Mouse (Mus musculus) MEL (cell line): ENCODE data around the gene Hyou1. TPM values are rescaled to one million over a fixed set of nuclear protein-coding genes. Genes with fewer than 3 reads are reported as not detected.
"Not testable (repeated sequence)": the region's sequence is repeated elsewhere in the genome, so short reads cannot be mapped to it uniquely, and the experiment has no call there.

ENCODE experiments used
- DNase-seq: peaks from one replicate; pipeline ENCODE4 v3.0.0; 2011; ENCODE audit warnings: low read depth, low spot score
- H3K27ac ChIP-seq: 2 replicates; pipeline ENCODE4 v1.5.1; 2012; ENCODE audit warnings: low read depth, mild to moderate bottlenecking, control low read depth, low read length, moderate library complexity; ENCODE audit not compliant: control insufficient read depth
- H3K27me3 ChIP-seq, 2 experiments: fragments of 150-350 bp in 1 of 2; sonication (generic) in 1 of 2; 2 replicates each; pipeline ENCODE4 v1.6.1; 2012; ENCODE audit warnings: low read length in 2 of 2, mild to moderate bottlenecking in 2 of 2, improper control_type of control experiment in 1 of 2, moderate library complexity in 1 of 2; ENCODE audit not compliant: insufficient read depth in 2 of 2, control insufficient read depth in 1 of 2
- H3K36me3 ChIP-seq, 2 experiments: 2 replicates each; pipeline ENCODE4 v1.6.1; 2012 to 2014; ENCODE audit warnings: low read length in 2 of 2, improper control_type of control experiment in 1 of 2, inconsistent platforms in 1 of 2, mild to moderate bottlenecking in 1 of 2; ENCODE audit not compliant: insufficient read depth in 2 of 2, control insufficient read depth in 1 of 2
- H3K4me1 ChIP-seq, 2 experiments: fragments of 150-350 bp in 1 of 2; sonication (generic) in 1 of 2; 2 replicates each; pipeline ENCODE4 v1.6.1; 2012; ENCODE audit warnings: low read length in 2 of 2, improper control_type of control experiment in 1 of 2, mild to moderate bottlenecking in 1 of 2; ENCODE audit not compliant: insufficient read depth in 2 of 2, control insufficient read depth in 1 of 2
- H3K4me3 ChIP-seq, 2 experiments: fragments of 150-350 bp in 1 of 2; sonication (generic) in 1 of 2; 2 replicates each; pipeline ENCODE4 v1.5.1; 2012; ENCODE audit warnings: low read depth in 2 of 2, low read length in 2 of 2, mild to moderate bottlenecking in 2 of 2, moderate library complexity in 2 of 2, control low read depth in 1 of 2, improper control_type of control experiment in 1 of 2; ENCODE audit not compliant: control insufficient read depth in 1 of 2, insufficient read depth in 1 of 2
- H3K79me2 ChIP-seq: 2 replicates; pipeline ENCODE4 v1.6.1; 2012; ENCODE audit warnings: mild to moderate bottlenecking, low read length, moderate library complexity; ENCODE audit not compliant: control insufficient read depth, poor library complexity, insufficient read depth
- H3K9ac ChIP-seq: 2 replicates; pipeline ENCODE4 v1.6.1; 2012; ENCODE audit warnings: low read depth, mild to moderate bottlenecking, control low read depth, low read length, moderate library complexity; ENCODE audit not compliant: control insufficient read depth, poor library complexity, severe bottlenecking
- H3K9me3 ChIP-seq: fragments of 150-350 bp; sonication (generic); replicated peaks from 2 replicates; pipeline ENCODE4 v1.6.1; 2012; ENCODE audit warnings: mild to moderate bottlenecking, low read length, improper control_type of control experiment, moderate library complexity; ENCODE audit not compliant: insufficient read depth
- ELF1 ChIP-seq: IDR thresholded peaks from 2 replicates; pipeline ENCODE4 v1.6.1; 2014; ENCODE audit warnings: low read depth, mild to moderate bottlenecking, inconsistent platforms, low read length, improper control_type of control experiment, moderate library complexity
- EP300 ChIP-seq, 2 experiments: IDR thresholded peaks; 2 replicates each; pipeline ENCODE4 v1.6.1; 2011; ENCODE audit warnings: improper control_type of control experiment in 2 of 2, low read length in 2 of 2, low read depth in 1 of 2, mild to moderate bottlenecking in 1 of 2
- GABPA ChIP-seq: IDR thresholded peaks from 2 replicates; pipeline ENCODE4 v1.6.1; 2012; ENCODE audit warnings: low read depth, mild to moderate bottlenecking, inconsistent platforms, low read length, improper control_type of control experiment, moderate library complexity
- HCFC1 ChIP-seq: IDR thresholded peaks from 2 replicates; pipeline ENCODE4 v1.6.1; 2012; ENCODE audit warnings: low read depth, mild to moderate bottlenecking, inconsistent platforms, low read length, improper control_type of control experiment, moderate library complexity
- MAFK ChIP-seq: IDR thresholded peaks from 2 replicates; pipeline ENCODE4 v1.6.1; 2011; ENCODE audit warnings: low read depth, mild to moderate bottlenecking, low read length, improper control_type of control experiment, borderline replicate concordance
- MAZ ChIP-seq: IDR thresholded peaks from 2 replicates; pipeline ENCODE4 v1.6.1; 2012; ENCODE audit warnings: low read depth, mild to moderate bottlenecking, inconsistent platforms, low read length, improper control_type of control experiment
- NELFE ChIP-seq: IDR thresholded peaks from 2 replicates; pipeline ENCODE4 v1.6.1; 2011; ENCODE audit warnings: low read depth, low read length, improper control_type of control experiment
- POLR2A ChIP-seq, 2 experiments: IDR thresholded peaks; 2 replicates each; pipeline ENCODE4 v1.6.1; 2011 to 2012; ENCODE audit warnings: low read length in 2 of 2, mild to moderate bottlenecking in 2 of 2, control low read depth in 1 of 2, improper control_type of control experiment in 1 of 2, low read depth in 1 of 2, moderate library complexity in 1 of 2; ENCODE audit not compliant: control insufficient read depth in 1 of 2, insufficient read depth in 1 of 2, poor library complexity in 1 of 2
- RAD21 ChIP-seq: IDR thresholded peaks from 2 replicates; pipeline ENCODE4 v1.6.1; 2011; ENCODE audit warnings: mild to moderate bottlenecking, low read depth, low read length, improper control_type of control experiment
- SMC3 ChIP-seq: IDR thresholded peaks from 2 replicates; pipeline ENCODE4 v1.6.1; 2011; ENCODE audit warnings: low read depth, low read length, improper control_type of control experiment
- TAL1 ChIP-seq: IDR thresholded peaks from 2 replicates; pipeline ENCODE4 v1.6.1; 2012; ENCODE audit warnings: mild to moderate bottlenecking, inconsistent platforms, low read length, moderate library complexity, mixed read lengths
- ZMIZ1 ChIP-seq: IDR thresholded peaks from 2 replicates; pipeline ENCODE4 v1.6.1; 2012; ENCODE audit warnings: low read depth, mild to moderate bottlenecking, inconsistent platforms, low read length, improper control_type of control experiment, moderate library complexity
- ZNF384 ChIP-seq: IDR thresholded peaks from 2 replicates; pipeline ENCODE4 v1.6.1; 2012; ENCODE audit warnings: low read depth, mild to moderate bottlenecking, inconsistent platforms, low read length, improper control_type of control experiment
- polyA plus RNA-seq, 2 experiments: library from polyadenylated mRNA; stranded (reverse) in 1 of 2; unstranded in 1 of 2; fragments of >175 nt in 1 of 2; fragments of >200 nt in 1 of 2; gene quantifications; 2 replicates each; pipeline versions ENCODE4 v1.2.1 to v1.2.4; 2012; ENCODE audit warnings: low replicate concordance in 2 of 2, low read depth in 1 of 2; ENCODE audit not compliant: insufficient read length in 2 of 2, insufficient read depth in 1 of 2, missing spikeins in 1 of 2
- total RNA-seq: library from RNA; depleted of rRNA; stranded (reverse); fragments of 300-350 nt; gene quantifications from 2 replicates; pipeline ENCODE4 v1.2.3, GENCODE M21; 2012

Gene Hyou1
- total and polyA plus RNA-seq, 3 experiments, result 160 to 186 TPM; not detected in 1

GRCm38 (mm10) chr9:44417892-44418363 lies 38.6 kb downstream of the Hyou1 start (continued):
- TF ChIP-seq POLR2A (IDR thresholded peaks at IDR 0.05; ENCODE audit: control insufficient read depth in 1 of 2, insufficient read depth in 1 of 2, low read depth in 1 of 2, low read length in 2 of 2, poor library complexity in 1 of 2), result peak; percentile 40 to 82; a peak in 3 of 4 replicates
- peak; percentile 86 for TF ChIP-seq NELFE
- TF ChIP-seq SMC3, result no peak
- TF ChIP-seq EP300 (IDR thresholded peaks at IDR 0.05; ENCODE audit: low read depth in 1 of 2, low read length in 2 of 2), result peak in 1 of 2 experiments; percentile 53; a peak in 2 of 4 replicates
- TF ChIP-seq HCFC1, result peak; percentile 84
- TF ChIP-seq MAZ, result peak; percentile 92
- TF ChIP-seq RAD21, result no peak
- TF ChIP-seq GABPA, result 0 out of 2 replicates have a peak, but pooled peaks have one; percentile 41
- no peak for TF ChIP-seq ZMIZ1

GRCm38 (mm10) chr9:44418519-44419385 lies 39.5 kb downstream of the Hyou1 start, which contains the start of gene Ccdc84:
TSS of gene Ccdc84 (minus strand) at chr9:44418569.
- Histone ChIP-seq H3K27ac (peak within 1 kb of the TSS; percentile 83), H3K36me3 (peaks cover 0 to 21% of the 10 kb centered on the region in 2 experiments; a peak in 2 of 4 replicates)
- TF ChIP-seq TAL1, result no peak
- peak; percentile 9; the same call in 1 of the 2 replicates for TF ChIP-seq ZNF384
- no peak for TF ChIP-seq ELF1
- no peak for TF ChIP-seq EP300 (IDR thresholded peaks at IDR 0.05; ENCODE audit: low read depth in 1 of 2, low read length in 2 of 2)

GRCm38 (mm10) chr9:44419730-44420129 lies 40.4 kb downstream of the Hyou1 start:
- H3K4me1 ChIP-seq, result peaks cover 3 to 12% of the 10 kb centered on the region in 2 experiments; a peak in 3 of 4 replicates
- H3K27ac ChIP-seq, result peak overlapping the region; percentile 83
- H3K4me3 ChIP-seq, result peak overlapping the region; percentile 23
- H3K27me3 ChIP-seq, H3K79me2 ChIP-seq, H3K9me3 ChIP-seq, DNase-seq: not testable (repeated sequence)
- peak overlapping the region; percentile 50 for H3K9ac ChIP-seq
- 0 out of 4 replicates have a peak, but pooled peaks of 1 of the 2 experiments have one; percentile 8 for TF ChIP-seq POLR2A (IDR thresholded peaks at IDR 0.05; ENCODE audit: control insufficient read depth in 1 of 2, insufficient read depth in 1 of 2, low read depth in 1 of 2, low read length in 2 of 2, poor library complexity in 1 of 2)
- peak; percentile 85 for TF ChIP-seq ZNF384
- TF ChIP-seq MAFK, result peak; percentile 64; the same call in 1 of the 2 replicates
- peaks cover 0 to 21% of the 10 kb centered on the region in 2 experiments; a peak in 2 of 4 replicates for H3K36me3 ChIP-seq

More at GRCm38 (mm10) chr9:44418519-44419385, 39.5 kb downstream of the Hyou1 start, which contains the start of gene Ccdc84:
- DNase-seq, result peak; percentile 62
- Histone ChIP-seq H3K9me3 (no peaks in the 10 kb centered on the region), H3K4me1 (peaks cover 3 to 12% of the 10 kb centered on the region in 2 experiments; a peak in 3 of 4 replicates), H3K4me3 (peak within 1 kb of the TSS; percentile 80 to 95), H3K27me3 (no peaks in the 10 kb centered on the region), H3K79me2 (peaks cover 10% of the 10 kb centered on the region), H3K9ac (peak within 1 kb of the TSS; percentile 78)
